Mouse (Mus musculus) lung, postnatal 14 days (tissue): ENCODE results near the gene Usp35.

ENCODE experiments used
- DNase-seq: peaks from one replicate; pipeline ENCODE4 v3.0.0; 2021

Usp35 gene

GRCm38 (mm10) chr7:97346111-97346821 is 14.4 kb upstream of the Usp35 start:
- DNase-seq = no peak

- DNase-seq = peak; percentile 31
Observed at GRCm38 (mm10) chr7:97345229-97345871, 13.5 kb upstream of the Usp35 start.

GRCm38 (mm10) chr7:97344655-97345054 is 12.8 kb upstream of the Usp35 start:
- no peak for DNase-seq

GRCm38 (mm10) chr7:97342961-97343360 is 11.1 kb upstream of the Usp35 start:
- DNase-seq = no peak

GRCm38 (mm10) chr7:97340907-97341849 is 9.4 kb upstream of the Usp35 start:
- no peak for DNase-seq

- DNase-seq = no peak
Observed at GRCm38 (mm10) chr7:97339623-97340022, 7.8 kb upstream of the Usp35 start.

- DNase-seq = no peak
Observed at GRCm38 (mm10) chr7:97338593-97338992, 6.8 kb upstream of the Usp35 start.

- no peak for DNase-seq
Observed at GRCm38 (mm10) chr7:97336678-97337077, 4.9 kb upstream of the Usp35 start.

GRCm38 (mm10) chr7:97334406-97334805 is 2.6 kb upstream of the Usp35 start:
- DNase-seq = no peak

GRCm38 (mm10) chr7:97333113-97333898 is 1.5 kb upstream of the Usp35 start:
- no peak for DNase-seq

- DNase-seq = no peak
Observed at GRCm38 (mm10) chr7:97332667-97333041, 834 bp upstream of the Usp35 start.

- no peak for DNase-seq
Observed at GRCm38 (mm10) chr7:97330931-97331645, 732 bp downstream of the Usp35 start.

GRCm38 (mm10) chr7:97329676-97330075 is 2.1 kb downstream of the Usp35 start:
- no peak for DNase-seq

GRCm38 (mm10) chr7:97328891-97329588 is 2.8 kb downstream of the Usp35 start:
- no peak for DNase-seq

- no peak for DNase-seq
Observed at GRCm38 (mm10) chr7:97327376-97327775, 4.4 kb downstream of the Usp35 start.

GRCm38 (mm10) chr7:97325156-97325985 is 6.4 kb downstream of the Usp35 start:
- DNase-seq = no peak

- no peak for DNase-seq
Observed at GRCm38 (mm10) chr7:97324342-97324741, 7.5 kb downstream of the Usp35 start.

- DNase-seq = no peak
Observed at GRCm38 (mm10) chr7:97317706-97318105, 14.1 kb downstream of the Usp35 start.

GRCm38 (mm10) chr7:97315656-97316055 is 16.2 kb downstream of the Usp35 start:
- no peak for DNase-seq

GRCm38 (mm10) chr7:97314646-97315045 is 17.2 kb downstream of the Usp35 start:
- DNase-seq = no peak
